Mouse (Mus musculus) CH12.LX (cell line): ENCODE results near the gene Vac14. TPM values are rescaled to one million over a fixed set of nuclear protein-coding genes. Genes with fewer than 3 reads are reported as not detected.

Experiments
- DNase-seq: peaks from one replicate; pipeline ENCODE4 v3.0.0-alpha.2; 2013; ENCODE audit errors: extremely low read depth
- H3K27ac ChIP-seq: 2 replicates; pipeline ENCODE4 v1.5.1; 2012; ENCODE audit warnings: low read depth, mild to moderate bottlenecking, control low read depth, moderate library complexity; ENCODE audit not compliant: insufficient read depth
- H3K27me3 ChIP-seq: replicated peaks from 2 replicates; pipeline ENCODE3; 2012; ENCODE audit warnings: inconsistent platforms
- H3K36me3 ChIP-seq, 2 experiments: replicated peaks in 1 of 2; 2 replicates each; pipeline versions ENCODE3 to v1.6.1; 2012; ENCODE audit warnings: inconsistent platforms in 1 of 2, low read length in 1 of 2, mild to moderate bottlenecking in 1 of 2, mixed read lengths in 1 of 2, moderate library complexity in 1 of 2; ENCODE audit not compliant: control insufficient read depth in 1 of 2, insufficient read depth in 1 of 2
- H3K4me1 ChIP-seq, 2 experiments: 2 replicates each; pipeline ENCODE4 v1.6.1; 2012; ENCODE audit warnings: inconsistent platforms in 1 of 2, moderate library complexity in 1 of 2; ENCODE audit not compliant: insufficient read depth in 2 of 2, control insufficient read depth in 1 of 2
- H3K4me2 ChIP-seq: 2 replicates; pipeline ENCODE4 v1.6.1; 2012; ENCODE audit warnings: low read depth, mild to moderate bottlenecking, control low read depth; ENCODE audit not compliant: poor library complexity, insufficient read depth, severe bottlenecking
- H3K4me3 ChIP-seq, 3 experiments: fragments of 150-350 bp in 1 of 3; sonication (generic) in 1 of 3; replicated peaks in 1 of 3; 2 replicates each; pipeline versions ENCODE3 to v1.5.1; 2011 to 2012; ENCODE audit warnings: low read depth in 2 of 3, low read length in 2 of 3, mild to moderate bottlenecking in 2 of 3, moderate library complexity in 2 of 3, control low read depth in 1 of 3, improper control_type of control experiment in 1 of 3, inconsistent platforms in 1 of 3, mixed read lengths in 1 of 3; ENCODE audit not compliant: poor library complexity in 1 of 3
- H3K79me2 ChIP-seq: replicated peaks from 2 replicates; pipeline ENCODE4 v1.6.1; 2012; ENCODE audit warnings: mild to moderate bottlenecking, moderate library complexity; ENCODE audit not compliant: control insufficient read depth, poor library complexity, insufficient read depth, severe bottlenecking; ENCODE audit errors: extremely low read depth
- H3K9ac ChIP-seq: 2 replicates; pipeline ENCODE4 v1.6.1; 2012; ENCODE audit warnings: low read depth, mild to moderate bottlenecking, control low read depth, moderate library complexity; ENCODE audit not compliant: insufficient read depth
- H3K9me3 ChIP-seq: replicated peaks from 2 replicates; pipeline ENCODE3; 2012; ENCODE audit warnings: low read length, inconsistent platforms, mixed read lengths
- BHLHE40 ChIP-seq: IDR thresholded peaks from 2 replicates; pipeline ENCODE4 v1.6.1; 2011; ENCODE audit warnings: mild to moderate bottlenecking, low read depth, low read length, improper control_type of control experiment
- CHD1 ChIP-seq: IDR thresholded peaks from 2 replicates; pipeline ENCODE4 v1.6.1; 2012; ENCODE audit warnings: low read depth, low read length, improper control_type of control experiment, inconsistent platforms
- CHD2 ChIP-seq: IDR thresholded peaks from 2 replicates; pipeline ENCODE4 v1.6.1; 2011; ENCODE audit warnings: low read length, improper control_type of control experiment
- CTCF ChIP-seq, 2 experiments: IDR thresholded peaks in 1 of 2; conservative IDR thresholded peaks in 1 of 2; 2 replicates each; pipeline ENCODE4 v1.5.1; 2011 to 2012; ENCODE audit warnings: low read depth in 2 of 2, low read length in 2 of 2, improper control_type of control experiment in 1 of 2, inconsistent platforms in 1 of 2, mild to moderate bottlenecking in 1 of 2, moderate library complexity in 1 of 2
- E2F4 ChIP-seq: IDR thresholded peaks from 2 replicates; pipeline ENCODE4 v1.6.1; 2011; ENCODE audit warnings: low read depth, low read length, improper control_type of control experiment; ENCODE audit not compliant: insufficient replicate concordance
- ELF1 ChIP-seq: IDR thresholded peaks from 2 replicates; pipeline ENCODE4 v1.6.1; 2014; ENCODE audit warnings: low read depth, mild to moderate bottlenecking, inconsistent platforms, low read length, improper control_type of control experiment
- GABPA ChIP-seq: IDR thresholded peaks from 2 replicates; pipeline ENCODE4 v1.6.1; 2012; ENCODE audit warnings: low read depth, low read length, improper control_type of control experiment, inconsistent platforms; ENCODE audit not compliant: insufficient replicate concordance
- HCFC1 ChIP-seq: IDR thresholded peaks from 2 replicates; pipeline ENCODE4 v1.6.1; 2012; ENCODE audit warnings: low read depth, mild to moderate bottlenecking, inconsistent platforms, low read length, improper control_type of control experiment
- IRF4 ChIP-seq: IDR thresholded peaks from 2 replicates; pipeline ENCODE4 v1.6.1; 2014; ENCODE audit warnings: low read depth, mild to moderate bottlenecking, inconsistent platforms, low read length, improper control_type of control experiment
- JUN ChIP-seq: IDR thresholded peaks from 2 replicates; pipeline ENCODE4 v1.6.1; 2011; ENCODE audit warnings: low read depth, mild to moderate bottlenecking, low read length, improper control_type of control experiment, moderate library complexity; ENCODE audit not compliant: insufficient read depth
- KAT2A ChIP-seq: IDR thresholded peaks from 2 replicates; pipeline ENCODE4 v1.6.1; 2012; ENCODE audit warnings: low read length, improper control_type of control experiment, inconsistent platforms; ENCODE audit not compliant: insufficient replicate concordance
- MAFK ChIP-seq: IDR thresholded peaks from 2 replicates; pipeline ENCODE4 v1.6.1; 2011; ENCODE audit warnings: low read length, improper control_type of control experiment; ENCODE audit not compliant: insufficient replicate concordance
- MAX ChIP-seq: IDR thresholded peaks from 2 replicates; pipeline ENCODE4 v1.6.1; 2011; ENCODE audit warnings: low read length, improper control_type of control experiment
- MAZ ChIP-seq: IDR thresholded peaks from 2 replicates; pipeline ENCODE4 v1.6.1; 2012; ENCODE audit warnings: low read depth, mild to moderate bottlenecking, inconsistent platforms, low read length, improper control_type of control experiment, moderate library complexity
- MXI1 ChIP-seq: IDR thresholded peaks from 2 replicates; pipeline ENCODE4 v1.6.1; 2011; ENCODE audit warnings: mild to moderate bottlenecking, low read depth, low read length, improper control_type of control experiment
- MYC ChIP-seq: IDR thresholded peaks from 2 replicates; pipeline ENCODE4 v1.6.1; 2011; ENCODE audit warnings: low read depth, mild to moderate bottlenecking, improper control_type of control experiment, low read length
- NELFE ChIP-seq: IDR thresholded peaks from 2 replicates; pipeline ENCODE4 v1.6.1; 2011; ENCODE audit warnings: low read depth, low read length, improper control_type of control experiment
- PAX5 ChIP-seq: IDR thresholded peaks from 2 replicates; pipeline ENCODE4 v1.6.1; 2012; ENCODE audit warnings: low read length, inconsistent platforms, mixed read lengths
- POLR2A ChIP-seq: IDR thresholded peaks from 2 replicates; pipeline ENCODE4 v1.6.1; 2011; ENCODE audit warnings: low read depth, mild to moderate bottlenecking, improper control_type of control experiment, low read length
- POLR2AphosphoS2 ChIP-seq: IDR thresholded peaks from 2 replicates; pipeline ENCODE4 v1.6.1; 2011; ENCODE audit warnings: low read depth, low read length, improper control_type of control experiment
- RAD21 ChIP-seq: IDR thresholded peaks from 2 replicates; pipeline ENCODE4 v1.6.1; 2011; ENCODE audit warnings: low read depth, mild to moderate bottlenecking, low read length, improper control_type of control experiment, moderate library complexity
- SIN3A ChIP-seq: IDR thresholded peaks from 2 replicates; pipeline ENCODE4 v1.6.1; 2012; ENCODE audit warnings: low read length, improper control_type of control experiment, inconsistent platforms
- SMC3 ChIP-seq: IDR thresholded peaks from 2 replicates; pipeline ENCODE4 v1.6.1; 2011; ENCODE audit warnings: low read depth, low read length, improper control_type of control experiment
- TBP ChIP-seq: conservative IDR thresholded peaks from 2 replicates; pipeline ENCODE4 v1.6.1; 2011; ENCODE audit warnings: low read depth, low read length, improper control_type of control experiment
- TCF12 ChIP-seq: IDR thresholded peaks from 2 replicates; pipeline ENCODE4 v1.6.1; 2014; ENCODE audit warnings: low read depth, mild to moderate bottlenecking, inconsistent platforms, low read length, improper control_type of control experiment
- UBTF ChIP-seq: IDR thresholded peaks from 2 replicates; pipeline ENCODE4 v1.6.1; 2012; ENCODE audit warnings: low read depth, mild to moderate bottlenecking, inconsistent platforms, low read length, improper control_type of control experiment, moderate library complexity
- USF1 ChIP-seq: IDR thresholded peaks from 2 replicates; pipeline ENCODE4 v1.6.1; 2014; ENCODE audit warnings: low read depth, mild to moderate bottlenecking, inconsistent platforms, low read length, improper control_type of control experiment
- USF2 ChIP-seq: conservative IDR thresholded peaks from 2 replicates; pipeline ENCODE4 v1.6.1; 2011; ENCODE audit warnings: low read depth, low read length, improper control_type of control experiment
- ZC3H11A ChIP-seq: IDR thresholded peaks from 2 replicates; pipeline ENCODE4 v1.6.1; 2012; ENCODE audit warnings: low read depth, mild to moderate bottlenecking, inconsistent platforms, low read length, improper control_type of control experiment
- ZKSCAN1 ChIP-seq: IDR thresholded peaks from 2 replicates; pipeline ENCODE4 v1.6.1; 2012; ENCODE audit warnings: low read depth, inconsistent platforms, low read length, improper control_type of control experiment, borderline replicate concordance
- ZNF384 ChIP-seq: IDR thresholded peaks from 2 replicates; pipeline ENCODE4 v1.6.1; 2012; ENCODE audit warnings: low read depth, low read length, improper control_type of control experiment, inconsistent platforms
- dilution Hi-C: fragments of 300-500 bp; cut with MboI; formaldehyde crosslinking; loops from 2 replicates; pipeline ENCODE4 v1.14.3; 2020; ENCODE audit warnings: low sequenced_read_pairs; ENCODE audit not compliant: extremely low pct_unique_long_range_greater_than_20kb, extremely low pct_ligation_motif_present
- in situ Hi-C: fragments of 300-500 bp; cut with MboI; formaldehyde crosslinking; loops from 3 replicates; pipeline ENCODE4 v1.14.3; 2019; ENCODE audit warnings: low sequenced_read_pairs, low pct_ligation_motif_present, low pct_unique_long_range_greater_than_20kb, mixed read lengths
- polyA plus RNA-seq: library from polyadenylated mRNA; unstranded; fragments of >175 nt; gene quantifications from 2 replicates; pipeline ENCODE4 v1.2.1, GENCODE M21; 2012; ENCODE audit warnings: low read depth; ENCODE audit not compliant: insufficient read length
- total RNA-seq, 2 experiments: library from RNA; depleted of rRNA; stranded (reverse); fragments of 300-350 nt in 1 of 2; fragments of >200 nt in 1 of 2; gene quantifications; 2 replicates each; pipeline ENCODE4 v1.2.3; 2012 to 2014

Vac14 gene
- total and polyA plus RNA-seq, 3 experiments: 20.9 to 73.8 (median 28.2) TPM

DNA sequence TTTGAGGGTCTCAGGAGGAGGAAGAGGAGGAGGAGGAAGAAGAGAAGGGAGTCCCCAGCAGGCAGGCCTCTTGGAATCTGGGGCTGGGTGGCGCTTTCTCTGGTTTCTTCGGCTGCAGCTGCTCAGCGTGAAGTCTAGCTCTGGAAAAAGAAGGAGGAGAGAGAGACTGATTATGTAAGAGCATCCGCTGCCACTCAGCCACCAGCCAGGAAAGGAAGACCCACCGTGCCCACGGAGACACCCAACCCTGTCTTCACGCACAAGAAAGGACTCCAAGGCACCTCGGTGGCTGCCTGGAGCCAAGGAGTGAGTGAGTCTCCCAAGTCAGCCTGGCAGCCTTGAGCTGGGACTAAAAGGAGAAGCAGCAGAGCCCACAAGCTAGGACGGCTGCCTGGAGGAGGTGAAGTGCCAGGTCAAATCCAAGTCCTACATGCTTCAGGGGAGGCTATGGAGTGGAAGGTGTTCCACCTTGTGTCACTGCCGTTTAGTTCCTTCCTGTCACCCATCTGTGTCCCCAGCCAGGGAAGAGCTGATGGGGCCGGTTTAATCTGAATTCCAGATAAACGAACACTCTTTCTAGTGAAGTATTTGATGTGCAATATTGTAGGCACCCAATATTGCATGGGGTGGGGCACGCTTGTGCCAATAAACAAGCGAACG, 137.3 kb downstream of the Vac14 start:
- no peaks in the 10 kb centered on the region for H3K79me2 ChIP-seq
- no peak overlapping the region for H3K9ac ChIP-seq
- H3K4me1 ChIP-seq: peaks cover 0 to 11% of the 10 kb centered on the region in 2 experiments; a peak in 2 of 4 replicates
- no peak for DNase-seq
- H3K4me3 ChIP-seq: no peak overlapping the region
- H3K9me3 ChIP-seq: no peaks in the 10 kb centered on the region
- no peak overlapping the region for H3K27ac ChIP-seq
- dilution Hi-C loops: no loop called here
- no peaks in the 10 kb centered on the region for H3K27me3 ChIP-seq
- in situ Hi-C loops: loop anchor here (5.0 to 10.0 kb wide), 2 partner anchors 89 to 327 kb away; partner anchors contain the start of genes Cog4 and Sf3b3
- H3K36me3 ChIP-seq: no peaks in the 10 kb centered on the region
- TF ChIP-seq TBP: no peak
- no peak for TF ChIP-seq CTCF (conservative IDR thresholded peaks at IDR 0.05 in 1 of 2, IDR thresholded peaks at IDR 0.05 in 1 of 2; ENCODE audit: low read depth in 2 of 2, low read length in 2 of 2)
- TF ChIP-seq ZNF384: no peak
- no peak for TF ChIP-seq KAT2A
- no peak for TF ChIP-seq MAFK
- TF ChIP-seq IRF4: no peak
- TF ChIP-seq ZKSCAN1: no peak
- no peak for TF ChIP-seq GABPA
- TF ChIP-seq E2F4: no peak
- no peak for TF ChIP-seq JUN
- no peak for TF ChIP-seq TCF12
- no peak for TF ChIP-seq USF2
- no peak for TF ChIP-seq MAZ
- no peak for TF ChIP-seq USF1
- no peak for TF ChIP-seq UBTF
- no peak for TF ChIP-seq MYC
- no peak for TF ChIP-seq PAX5
- TF ChIP-seq CHD2: no peak
- TF ChIP-seq MXI1: no peak
- no peak for TF ChIP-seq NELFE
- TF ChIP-seq, all 38 proteins: peak for 0
- no peak overlapping the region for H3K4me2 ChIP-seq

DNA sequence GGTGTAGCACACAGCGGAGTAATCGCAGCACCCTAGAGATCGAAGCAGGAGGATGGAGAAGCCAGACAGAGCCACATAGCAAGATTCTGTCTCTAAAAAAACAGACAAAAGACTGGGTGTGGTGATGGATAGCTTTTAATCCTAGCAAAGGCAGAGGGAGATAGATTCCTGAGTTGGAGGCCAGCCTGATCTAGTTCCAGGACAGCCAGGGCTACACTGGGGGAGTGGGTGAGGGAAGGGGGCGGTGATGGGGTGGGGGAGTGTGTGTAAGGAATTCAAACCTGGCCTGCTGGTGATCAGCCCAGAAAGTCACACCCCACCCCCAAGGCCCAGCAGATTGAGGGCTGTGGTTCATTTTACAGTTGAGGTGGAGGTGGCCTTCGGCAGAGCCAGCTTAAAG, 137.8 kb downstream of the Vac14 start:
- Histone ChIP-seq H3K4me1 (peaks cover 0 to 11% of the 10 kb centered on the region in 2 experiments; a peak in 2 of 4 replicates), H3K27ac (no peak overlapping the region), H3K36me3 (no peaks in the 10 kb centered on the region), H3K4me2 (no peak overlapping the region), H3K27me3 (no peaks in the 10 kb centered on the region), H3K79me2 (no peaks in the 10 kb centered on the region), H3K9ac (no peak overlapping the region), H3K4me3 (no peak overlapping the region), H3K9me3 (no peaks in the 10 kb centered on the region)
- no peak for DNase-seq
- dilution Hi-C loops: no loop called here
- in situ Hi-C loops: loop anchor here (5.0 to 10.0 kb wide), 2 partner anchors 89 to 326 kb away; partner anchors contain the start of genes Cog4 and Sf3b3
- TF ChIP-seq ZC3H11A (no peak), POLR2AphosphoS2 (no peak), KAT2A (no peak), CHD2 (no peak), MAX (no peak), CTCF (conservative IDR thresholded peaks at IDR 0.05 in 1 of 2, IDR thresholded peaks at IDR 0.05 in 1 of 2; ENCODE audit: low read depth in 2 of 2, low read length in 2 of 2) (no peak), USF2 (no peak), POLR2A (no peak), TCF12 (no peak), SMC3 (no peak), SIN3A (no peak), HCFC1 (no peak), ZNF384 (no peak), RAD21 (no peak), CHD1 (no peak), NELFE (no peak), BHLHE40 (no peak), ELF1 (no peak)
